Mouse (Mus musculus): ENCODE results near the gene Gpr155.

The Gpr155 gene

GRCm38 (mm10) chr2:73385641-73386355 is 574 bp downstream of the Gpr155 start:
- DNase-seq = no peak

- no peak for DNase-seq
These were observed 1.2 kb downstream of the Gpr155 start for GRCm38 (mm10) chr2:73385172-73385571.

- DNase-seq = no peak
These were observed 5.9 kb downstream of the Gpr155 start for GRCm38 (mm10) chr2:73380298-73380975.

- DNase-seq = no peak
These were observed 6.7 kb downstream of the Gpr155 start for GRCm38 (mm10) chr2:73379656-73380055.

GRCm38 (mm10) chr2:73378326-73378725 is 8.0 kb downstream of the Gpr155 start:
- DNase-seq = no peak

GRCm38 (mm10) chr2:73371530-73372335 is 14.6 kb downstream of the Gpr155 start:
- DNase-seq = no peak

- DNase-seq = no peak
These were observed 22.9 kb downstream of the Gpr155 start for GRCm38 (mm10) chr2:73363448-73363847.

GRCm38 (mm10) chr2:73360536-73360935 is 25.8 kb downstream of the Gpr155 start:
- DNase-seq = no peak

- no peak for DNase-seq
These were observed 26.4 kb downstream of the Gpr155 start for GRCm38 (mm10) chr2:73359941-73360340.

- no peak for DNase-seq
These were observed 29.4 kb downstream of the Gpr155 start for GRCm38 (mm10) chr2:73357004-73357403.

- DNase-seq = peak; percentile 52
These were observed 34.4 kb downstream of the Gpr155 start for GRCm38 (mm10) chr2:73351927-73352374.

- DNase-seq = no peak
These were observed 34.9 kb downstream of the Gpr155 start for GRCm38 (mm10) chr2:73351496-73351895.

- no peak for DNase-seq
These were observed 38.2 kb downstream of the Gpr155 start for GRCm38 (mm10) chr2:73348221-73348620.

- DNase-seq = no peak
These were observed 38.6 kb downstream of the Gpr155 start for GRCm38 (mm10) chr2:73347766-73348165.

GRCm38 (mm10) chr2:73347136-73347535 is 39.2 kb downstream of the Gpr155 start:
- DNase-seq = no peak

- no peak for DNase-seq
These were observed 39.9 kb downstream of the Gpr155 start for GRCm38 (mm10) chr2:73346345-73347086.

GRCm38 (mm10) chr2:73345204-73345603 is 41.2 kb downstream of the Gpr155 start:
- no peak for DNase-seq

- no peak for DNase-seq
These were observed 42.7 kb downstream of the Gpr155 start for GRCm38 (mm10) chr2:73343701-73344100.

- no peak for DNase-seq
These were observed 48.0 kb downstream of the Gpr155 start for GRCm38 (mm10) chr2:73338415-73338814.

GRCm38 (mm10) chr2:73335949-73336348 is 50.4 kb downstream of the Gpr155 start:
- DNase-seq = no peak

GRCm38 (mm10) chr2:73325871-73326270 is 60.5 kb downstream of the Gpr155 start:
- no peak for DNase-seq

GRCm38 (mm10) chr2:73322991-73323390 is 63.4 kb downstream of the Gpr155 start:
- no peak for DNase-seq

- DNase-seq = no peak
These were observed 67.2 kb downstream of the Gpr155 start for GRCm38 (mm10) chr2:73319218-73319617.

Measured in cerebellum, adult 9-11 months (tissue).